Mouse (Mus musculus): Measurements from ENCODE around the gene Pgpep1. TPM values are rescaled to one million over a fixed set of nuclear protein-coding genes. Genes with fewer than 3 reads are reported as not detected.
A peak's percentile ranks its signal among the peaks of the same experiment; 100 is the strongest.

Pgpep1 gene
- polyA plus RNA-seq, 1 experiment from 2014 or later, result 70.4 TPM

GRCm38 (mm10) chr8:70600473-70601270 is 59.5 kb downstream of the Pgpep1 start:
- Histone ChIP-seq H3K4me3 (replicated peaks) (peak overlapping the region; percentile 23), H3K9ac (peak overlapping the region; percentile 17; the same call in 1 of the 2 replicates), H3K36me3 (replicated peaks) (peaks cover 26% of the 10 kb centered on the region), H3K27ac (peak overlapping the region; percentile 94), H3K27me3 (peaks cover 25% of the 10 kb centered on the region), H3K4me2 (peak overlapping the region; percentile 53), H3K4me1 (peaks cover 76% of the 10 kb centered on the region), H3K9me3 (no peaks in the 10 kb centered on the region)
- 17% methylated on average over 10 of the region's 10 CpGs for WGBS
- peak; percentile 16 for ATAC-seq (ENCODE audit: low FRiP score)

GRCm38 (mm10) chr8:70599507-70600290 is 60.5 kb downstream of the Pgpep1 start:
- 81% methylated on average over 12 of the region's 12 CpGs for WGBS
- peak overlapping the region; percentile 94 for H3K27ac ChIP-seq
- H3K4me1 ChIP-seq, result peaks cover 78% of the 10 kb centered on the region
- H3K9ac ChIP-seq, result 0 out of 2 replicates have a peak overlapping the region, but pooled peaks have one; percentile 78
- no peak overlapping the region for H3K4me2 ChIP-seq
- H3K4me3 ChIP-seq (replicated peaks), result no peak overlapping the region
- H3K36me3 ChIP-seq (replicated peaks), result peaks cover 27% of the 10 kb centered on the region
- ATAC-seq (ENCODE audit: low FRiP score), result no peak
- peaks cover 25% of the 10 kb centered on the region for H3K27me3 ChIP-seq
- H3K9me3 ChIP-seq, result no peaks in the 10 kb centered on the region

- WGBS, result 13% methylated on average over 10 of the region's 10 CpGs
- ATAC-seq (ENCODE audit: low FRiP score), result 0 out of 2 replicates have a peak, but pooled peaks have one; percentile 3
- peaks cover 25% of the 10 kb centered on the region for H3K27me3 ChIP-seq
Observed at GRCm38 (mm10) chr8:70598722-70599121, 61.5 kb downstream of the Pgpep1 start.

GRCm38 (mm10) chr8:70598283-70598682 is 61.9 kb downstream of the Pgpep1 start:
- Histone ChIP-seq H3K4me3 (replicated peaks) (peak overlapping the region; percentile 51), H3K27me3 (peaks cover 25% of the 10 kb centered on the region), H3K4me2 (peak overlapping the region; percentile 86), H3K9me3 (no peaks in the 10 kb centered on the region), H3K36me3 (replicated peaks) (peaks cover 27% of the 10 kb centered on the region), H3K4me1 (peaks cover 83% of the 10 kb centered on the region), H3K27ac (peak overlapping the region; percentile 51; the same call in 1 of the 2 replicates), H3K9ac (peak overlapping the region; percentile 78)
- under 1% methylated on average over 29 of the region's 29 CpGs for WGBS
- ATAC-seq (ENCODE audit: low FRiP score), result peak; percentile 47

More at GRCm38 (mm10) chr8:70598722-70599121, 61.5 kb downstream of the Pgpep1 start:
- Histone ChIP-seq H3K27ac (peak overlapping the region; percentile 63; the same call in 1 of the 2 replicates), H3K9ac (peak overlapping the region; percentile 78), H3K36me3 (replicated peaks) (peaks cover 27% of the 10 kb centered on the region), H3K9me3 (no peaks in the 10 kb centered on the region), H3K4me3 (replicated peaks) (peak overlapping the region; percentile 51), H3K4me2 (peak overlapping the region; percentile 86), H3K4me1 (peaks cover 78% of the 10 kb centered on the region)

- Histone ChIP-seq H3K4me1 (peaks cover 84% of the 10 kb centered on the region), H3K27me3 (peaks cover 25% of the 10 kb centered on the region), H3K4me3 (replicated peaks) (peak overlapping the region; percentile 51), H3K9me3 (no peaks in the 10 kb centered on the region), H3K4me2 (peak overlapping the region; percentile 86), H3K27ac (peak overlapping the region; percentile 51), H3K36me3 (replicated peaks) (peaks cover 25% of the 10 kb centered on the region), H3K9ac (peak overlapping the region; percentile 78)
- 4% methylated on average over 64 of the region's 68 CpGs for WGBS
- ATAC-seq (ENCODE audit: low FRiP score), result no peak
Observed at GRCm38 (mm10) chr8:70597417-70598272, 62.5 kb downstream of the Pgpep1 start.

- Histone ChIP-seq H3K4me3 (replicated peaks) (0 out of 2 replicates have a peak overlapping the region, but pooled peaks have one; percentile 5), H3K4me1 (peaks cover 81% of the 10 kb centered on the region), H3K9ac (no peak overlapping the region), H3K27ac (no peak overlapping the region), H3K36me3 (replicated peaks) (peaks cover 27% of the 10 kb centered on the region), H3K4me2 (peak overlapping the region; percentile 86), H3K9me3 (no peaks in the 10 kb centered on the region), H3K27me3 (peaks cover 25% of the 10 kb centered on the region)
- 81% methylated on average over 17 of the region's 17 CpGs for WGBS
- ATAC-seq (ENCODE audit: low FRiP score), result no peak
Observed at GRCm38 (mm10) chr8:70596775-70597416, 63.3 kb downstream of the Pgpep1 start.

Other genes starting within 250 kb of the Pgpep1 start
- gene Crtc1, start 220.8 kb downstream of the Pgpep1 start, polyA plus RNA-seq (2016; fragmentation: Nextera tagmentation; extraction: Ambion mirVana), result 18.3 and 22.0 TPM in 2 replicates
- 18.3 and 18.6 TPM in 2 replicates for gene Klhl26, start 183.4 kb downstream of the Pgpep1 start, polyA plus RNA-seq (2016; fragmentation: Nextera tagmentation; extraction: Ambion mirVana)
- gene Tmem59l, start 173.0 kb downstream of the Pgpep1 start, polyA plus RNA-seq (2016; fragmentation: Nextera tagmentation; extraction: Ambion mirVana), result 17.0 and 17.6 TPM in 2 replicates
- gene Crlf1, start 167.2 kb downstream of the Pgpep1 start, polyA plus RNA-seq (2016; fragmentation: Nextera tagmentation; extraction: Ambion mirVana), result 1.6 and 2.8 TPM in 2 replicates
- 126 and 127 TPM in 2 replicates for gene Rex1bd, start 153.6 kb downstream of the Pgpep1 start, polyA plus RNA-seq (2016; fragmentation: Nextera tagmentation; extraction: Ambion mirVana)
- gene Uba52, start 149.6 kb downstream of the Pgpep1 start, polyA plus RNA-seq (2016; fragmentation: Nextera tagmentation; extraction: Ambion mirVana), result 692 and 734 TPM in 2 replicates
- gene Fkbp8, start 132.7 kb downstream of the Pgpep1 start, polyA plus RNA-seq (2016; fragmentation: Nextera tagmentation; extraction: Ambion mirVana), result 309 and 314 TPM in 2 replicates
- 45.6 and 50.8 TPM in 2 replicates for gene Kxd1, start 132.4 kb downstream of the Pgpep1 start, polyA plus RNA-seq (2016; fragmentation: Nextera tagmentation; extraction: Ambion mirVana)
- gene Ell, start 120.9 kb downstream of the Pgpep1 start, polyA plus RNA-seq (2016; fragmentation: Nextera tagmentation; extraction: Ambion mirVana), result 18.8 and 19.9 TPM in 2 replicates
- 101 and 107 TPM in 2 replicates for gene Isyna1, start 66.0 kb downstream of the Pgpep1 start, polyA plus RNA-seq (2016; fragmentation: Nextera tagmentation; extraction: Ambion mirVana)
- gene Ssbp4, start 51.5 kb downstream of the Pgpep1 start, polyA plus RNA-seq (2016; fragmentation: Nextera tagmentation; extraction: Ambion mirVana), result 97.4 and 106 TPM in 2 replicates
- gene Lrrc25, start 44.2 kb downstream of the Pgpep1 start, polyA plus RNA-seq (2016; fragmentation: Nextera tagmentation; extraction: Ambion mirVana), result 0.31 and 0.45 TPM in 2 replicates
- gene Gdf15, start 27.9 kb downstream of the Pgpep1 start, polyA plus RNA-seq (2016; fragmentation: Nextera tagmentation; extraction: Ambion mirVana), result 0.14 TPM in 1 of 2 replicates, not detected in the other
- 259 and 275 TPM in 2 replicates for gene Lsm4, start 12.9 kb upstream of the Pgpep1 start, polyA plus RNA-seq (2016; fragmentation: Nextera tagmentation; extraction: Ambion mirVana)
- gene Jund, start 38.6 kb upstream of the Pgpep1 start, polyA plus RNA-seq (2016; fragmentation: Nextera tagmentation; extraction: Ambion mirVana), result 153 and 165 TPM in 2 replicates
- 0.04 and 0.10 TPM in 2 replicates for gene Iqcn, start 43.1 kb upstream of the Pgpep1 start, polyA plus RNA-seq (2016; fragmentation: Nextera tagmentation; extraction: Ambion mirVana)
- not detected in 2 replicates for gene Gm3336, start 58.2 kb upstream of the Pgpep1 start, polyA plus RNA-seq (2016; fragmentation: Nextera tagmentation; extraction: Ambion mirVana)
- 0.14 and 0.17 TPM in 2 replicates for gene Pde4c, start 63.3 kb upstream of the Pgpep1 start, polyA plus RNA-seq (2016; fragmentation: Nextera tagmentation; extraction: Ambion mirVana)
- gene Rab3a, start 94.3 kb upstream of the Pgpep1 start, polyA plus RNA-seq (2016; fragmentation: Nextera tagmentation; extraction: Ambion mirVana), result 87.8 and 95.4 TPM in 2 replicates
- 33.2 and 34.5 TPM in 2 replicates for gene Mpv17l2, start 100.6 kb upstream of the Pgpep1 start, polyA plus RNA-seq (2016; fragmentation: Nextera tagmentation; extraction: Ambion mirVana)
- gene Pik3r2, start 116.3 kb upstream of the Pgpep1 start, polyA plus RNA-seq (2016; fragmentation: Nextera tagmentation; extraction: Ambion mirVana), result 72.7 and 79.1 TPM in 2 replicates
- 14.5 and 16.8 TPM in 2 replicates for gene Mast3, start 144.7 kb upstream of the Pgpep1 start, polyA plus RNA-seq (2016; fragmentation: Nextera tagmentation; extraction: Ambion mirVana)
- gene Il12rb1, start 148.1 kb upstream of the Pgpep1 start, polyA plus RNA-seq (2016; fragmentation: Nextera tagmentation; extraction: Ambion mirVana), result not detected in 2 replicates
- 5.6 and 8.2 TPM in 2 replicates for gene Arrdc2, start 179.3 kb upstream of the Pgpep1 start, polyA plus RNA-seq (2016; fragmentation: Nextera tagmentation; extraction: Ambion mirVana)
- 14.4 and 16.3 TPM in 2 replicates for gene Kcnn1, start 202.9 kb upstream of the Pgpep1 start, polyA plus RNA-seq (2016; fragmentation: Nextera tagmentation; extraction: Ambion mirVana)
- gene Ccdc124, start 213.5 kb upstream of the Pgpep1 start, polyA plus RNA-seq (2016; fragmentation: Nextera tagmentation; extraction: Ambion mirVana), result 154 and 159 TPM in 2 replicates
- gene Slc5a5, start 232.4 kb upstream of the Pgpep1 start, polyA plus RNA-seq (2016; fragmentation: Nextera tagmentation; extraction: Ambion mirVana), result 0.49 and 0.67 TPM in 2 replicates
- gene Rpl18a, start 237.0 kb upstream of the Pgpep1 start, polyA plus RNA-seq (2016; fragmentation: Nextera tagmentation; extraction: Ambion mirVana), result 2,624 and 2,770 TPM in 2 replicates
- 61.4 and 61.6 TPM in 2 replicates for gene Map1s, start 245.5 kb upstream of the Pgpep1 start, polyA plus RNA-seq (2016; fragmentation: Nextera tagmentation; extraction: Ambion mirVana)